Mouse (Mus musculus) embryonic fibroblast, embryonic 13.5 days (primary cell): ENCODE results near the gene Tcf20.

Source experiments
- CTCF ChIP-seq: IDR thresholded peaks from 2 replicates; pipeline ENCODE4 v1.5.1; 2011; ENCODE audit warnings: mild to moderate bottlenecking, control low read depth, low read length, moderate library complexity, borderline replicate concordance; ENCODE audit not compliant: insufficient read depth
- POLR2A ChIP-seq: IDR thresholded peaks from 2 replicates; pipeline ENCODE4 v1.6.1; 2011; ENCODE audit warnings: low read depth, mild to moderate bottlenecking, control low read depth, low read length, moderate library complexity

DNA sequence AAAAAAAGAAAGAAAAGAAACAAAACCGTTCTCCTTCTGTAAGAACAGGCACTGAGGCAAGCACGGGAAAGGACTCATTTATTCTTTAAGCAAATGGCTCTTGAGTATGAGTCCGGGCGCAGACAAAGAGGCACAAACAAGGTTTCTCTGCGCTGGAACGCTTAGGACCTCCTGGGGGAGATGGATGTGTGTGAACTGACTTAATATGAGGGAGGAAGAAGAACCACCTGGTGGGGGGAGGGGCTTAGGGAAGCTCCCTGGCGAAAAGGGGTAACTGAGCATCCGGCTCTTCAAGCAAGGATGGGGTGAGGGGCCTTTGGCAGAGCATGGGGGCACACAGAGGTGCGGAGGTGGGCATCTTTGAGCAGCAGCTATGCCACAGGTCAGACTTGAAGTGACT, 5.2 kb upstream of the Tcf20 start:
- TF ChIP-seq POLR2A (no peak), CTCF (no peak)
